Mouse (Mus musculus) adrenal gland (tissue): Measurements from ENCODE around the gene Cln6.
"Not testable (repeated sequence)": the region's sequence is repeated elsewhere in the genome, so short reads cannot be mapped to it uniquely, and the experiment has no call there.

ENCODE experiments used
- intact Hi-C: fragments of 180-260 bp; cut with DNase I; formaldehyde crosslinking; loops from one replicate; pipeline ENCODE4 v1.15.1; 2025
- long read RNA-seq, 2 experiments: library from polyadenylated mRNA; unstranded; transcript quantifications; one replicate each; pipeline ENCODE4 v2.0.0; 2020; ENCODE audit warnings: borderline replicate concordance in 1 of 2; ENCODE audit not compliant: insufficient replicate concordance in 1 of 2

Gene Cln6
- long read RNA-seq, experiment 1, partial matches to known transcripts, result 0 of 4 reads
- long read RNA-seq, experiment 1, other reads (novel, unspliced or antisense), result 2 of 4 reads
- long read RNA-seq, experiment 2, partial matches to known transcripts, result 0 of 5 reads
- long read RNA-seq, experiment 2, other reads (novel, unspliced or antisense), result 3 of 5 reads

DNA sequence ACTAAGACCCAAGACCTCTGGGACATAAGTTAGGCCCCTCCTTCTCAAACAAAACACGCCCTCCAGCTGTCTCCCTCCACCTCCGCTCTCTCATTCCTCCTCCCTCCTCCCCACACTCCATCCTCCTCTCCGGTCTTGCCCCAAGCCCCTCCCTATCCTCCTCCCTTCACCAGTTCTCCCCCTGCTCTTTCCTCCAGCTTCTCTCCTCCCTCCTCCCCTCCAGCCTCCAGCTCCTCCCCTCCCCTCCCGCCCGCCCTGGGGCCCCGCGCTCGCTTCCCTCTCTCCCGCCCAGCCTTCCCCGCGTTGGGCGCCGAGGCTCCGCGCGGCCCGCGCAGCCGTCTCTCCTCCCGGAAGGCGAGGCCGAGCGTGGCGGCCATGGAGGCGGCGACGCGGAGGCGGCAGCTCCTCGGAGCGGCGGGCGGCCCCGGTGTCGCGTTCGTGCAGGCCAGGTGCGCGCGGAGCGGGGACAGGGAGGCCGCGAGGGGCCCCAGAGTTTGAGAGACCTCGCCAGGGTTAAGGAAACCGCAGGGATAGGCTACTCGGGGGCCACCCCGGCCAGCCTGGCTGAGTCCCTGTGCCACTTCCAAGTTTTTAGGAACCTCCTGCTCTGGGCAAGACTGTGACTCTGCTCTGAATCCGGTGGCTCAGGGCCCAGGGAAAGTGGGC lies at the start of gene Cln6:
Cln6 (plus strand) TSS at position 280 of the 666 bp plus-strand sequence.
- intact Hi-C loops, result no loop called here

DNA sequence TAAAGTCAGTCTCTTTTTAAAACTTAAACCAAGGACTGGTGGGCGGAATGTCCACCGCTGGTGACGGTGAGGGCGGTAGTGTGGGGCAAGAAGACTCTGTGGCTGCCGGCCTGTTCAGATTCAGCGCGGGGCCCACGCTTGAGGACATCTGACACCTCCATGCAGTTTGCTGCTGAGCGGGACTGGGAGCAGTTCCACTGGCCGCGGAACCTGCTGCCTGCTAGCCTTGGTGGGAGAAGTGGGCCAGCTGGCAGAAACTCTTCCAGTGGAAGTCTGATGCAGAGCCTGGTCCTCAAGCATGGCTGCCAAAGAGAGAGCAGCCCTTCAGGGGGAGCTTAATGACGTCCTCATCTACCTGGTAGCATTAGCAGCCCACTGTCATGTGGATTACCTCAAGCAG lies 48.7 kb upstream of the Cln6 start:
- intact Hi-C loops, result no loop called here

GRCm38 (mm10) chr9:62799218-62799617 lies 39.4 kb upstream of the Cln6 start:
- intact Hi-C loops, result not testable (repeated sequence)

DNA sequence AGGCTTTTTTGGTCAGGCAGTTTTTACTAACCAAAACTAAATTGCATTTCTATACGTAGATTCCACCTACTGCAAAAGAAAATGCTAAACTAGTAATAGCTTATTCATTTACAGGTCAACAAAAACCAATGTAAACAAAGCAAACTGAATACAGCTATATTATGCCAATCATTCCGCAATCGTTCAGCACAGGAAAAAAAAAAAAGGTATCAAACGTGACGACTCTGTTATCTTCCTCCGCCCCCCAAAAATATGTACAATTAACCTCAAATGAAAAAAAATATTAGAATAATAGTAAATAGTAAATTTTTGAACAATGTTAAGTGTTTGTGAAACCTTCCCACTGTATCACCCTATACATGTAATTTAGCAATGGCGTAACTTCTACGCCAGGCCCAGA lies 28.5 kb upstream of the Cln6 start:
- intact Hi-C loops, result no loop called here

DNA sequence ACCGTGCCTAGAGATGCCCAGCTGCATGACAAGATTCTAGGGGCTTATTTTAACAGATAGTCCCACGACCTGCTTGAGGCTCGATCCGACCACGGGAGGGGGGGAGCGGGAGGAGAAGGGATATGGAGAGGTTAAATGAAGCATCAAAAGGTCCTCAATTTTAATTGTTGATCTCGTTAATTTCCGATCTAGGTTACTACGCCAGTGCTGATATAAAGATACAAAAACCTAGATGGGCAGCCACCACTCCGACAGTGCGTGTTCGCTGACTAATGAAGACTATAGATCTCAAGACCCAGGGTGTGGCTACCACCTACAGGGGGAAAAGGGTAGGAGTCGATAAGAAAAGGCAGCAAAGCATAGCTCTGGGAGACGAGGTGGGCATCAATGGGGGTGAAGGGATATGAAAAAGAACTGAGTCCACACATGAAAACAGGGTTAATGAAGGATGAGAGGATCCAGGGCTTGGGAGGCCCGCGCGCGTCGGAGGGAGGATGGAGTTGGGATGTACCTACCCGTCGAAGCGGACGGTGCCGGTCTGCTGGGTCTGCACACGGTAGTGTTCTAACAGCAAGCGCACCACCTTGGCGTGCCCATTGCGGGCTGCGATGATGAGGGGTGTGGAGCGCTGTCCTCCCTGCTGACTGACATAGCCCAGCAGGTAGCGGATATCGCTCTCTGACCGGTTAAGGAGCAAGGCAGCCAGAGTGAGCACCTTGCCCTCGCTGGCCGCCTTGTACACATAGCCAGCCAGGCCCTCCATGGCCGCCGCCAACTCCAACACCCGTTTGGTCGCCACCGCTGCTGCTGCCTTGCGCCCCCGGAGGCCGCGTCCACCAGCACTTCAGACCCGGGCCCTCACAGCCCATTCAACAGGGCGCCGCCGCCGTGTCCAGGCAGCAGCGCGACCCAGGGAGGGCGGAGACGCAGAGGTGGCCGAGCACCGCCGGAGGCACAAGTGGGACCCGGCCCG lies 27.8 kb upstream of the Cln6 start:
- intact Hi-C loops, result no loop called here

- intact Hi-C loops, result no loop called here
Measured at GRCm38 (mm10) chr9:62811516-62812121, 27.0 kb upstream of the Cln6 start, which contains the start of gene Fem1b. TSS of gene Fem1b (minus strand) at chr9:62811934.

- intact Hi-C loops, result no loop called here
Measured at GRCm38 (mm10) chr9:62812216-62813049, 26.2 kb upstream of the Cln6 start.

GRCm38 (mm10) chr9:62814751-62815150 lies 23.8 kb upstream of the Cln6 start:
- intact Hi-C loops, result no loop called here

GRCm38 (mm10) chr9:62816323-62817098 lies 22.1 kb upstream of the Cln6 start:
- intact Hi-C loops, result no loop called here

GRCm38 (mm10) chr9:62817099-62817571 lies 21.4 kb upstream of the Cln6 start:
- intact Hi-C loops, result no loop called here

DNA sequence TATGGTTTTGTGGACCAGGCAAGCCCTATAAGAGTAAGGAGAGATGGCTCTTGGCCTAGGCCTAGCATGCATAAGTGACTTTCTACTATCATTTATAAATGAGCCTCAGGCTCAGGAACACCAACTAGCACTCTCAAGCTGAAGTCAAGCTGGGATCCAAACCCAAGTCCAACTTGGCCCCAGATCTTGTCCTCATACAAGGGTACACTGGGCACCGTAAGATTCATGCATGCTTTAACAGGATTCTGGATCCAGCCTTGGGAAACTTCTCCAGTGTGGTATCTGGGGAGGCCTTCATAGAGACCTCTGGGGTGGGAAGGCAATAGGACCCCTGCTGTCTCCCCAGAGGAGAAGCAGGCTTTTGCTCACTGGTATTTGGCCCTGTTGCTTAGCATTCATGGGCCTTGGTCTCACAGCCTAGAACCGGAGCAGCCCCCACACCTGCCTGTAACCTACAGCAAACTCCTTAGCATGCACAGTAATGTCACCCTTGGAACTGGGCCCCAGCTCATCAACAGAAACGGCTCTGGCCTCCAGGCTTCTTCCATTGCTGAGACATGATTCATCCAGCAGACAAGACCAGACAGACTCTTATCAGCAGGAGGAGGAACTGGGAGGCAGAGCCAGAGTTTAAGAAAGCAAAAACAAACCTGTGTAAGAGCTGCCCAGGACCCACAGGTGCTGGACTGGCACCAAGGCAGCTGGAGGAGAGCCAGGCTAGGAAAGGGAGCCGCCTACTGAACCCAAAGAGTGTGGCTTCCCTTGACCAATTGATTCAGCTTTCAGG lies 20.6 kb upstream of the Cln6 start:
- intact Hi-C loops, result no loop called here

DNA sequence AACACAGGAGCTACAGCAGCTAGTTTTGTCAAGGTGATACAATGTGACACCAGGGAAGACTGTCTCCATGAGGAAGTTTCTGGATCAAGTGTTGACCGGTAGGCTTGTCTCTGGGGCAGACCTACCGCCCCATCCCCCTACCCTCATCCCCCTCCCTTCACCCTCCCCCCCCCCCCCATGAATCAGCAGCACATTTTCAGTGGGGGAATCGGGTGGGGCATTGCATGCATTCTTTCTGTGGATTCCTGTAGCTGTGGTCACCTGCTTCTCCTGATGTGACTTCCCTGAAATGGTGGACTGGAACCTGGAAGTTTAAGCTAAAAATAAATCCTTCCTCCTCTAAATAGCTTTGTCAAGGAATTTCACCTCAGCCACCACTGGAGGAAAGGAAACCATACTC lies 19.1 kb upstream of the Cln6 start:
- intact Hi-C loops, result no loop called here

DNA sequence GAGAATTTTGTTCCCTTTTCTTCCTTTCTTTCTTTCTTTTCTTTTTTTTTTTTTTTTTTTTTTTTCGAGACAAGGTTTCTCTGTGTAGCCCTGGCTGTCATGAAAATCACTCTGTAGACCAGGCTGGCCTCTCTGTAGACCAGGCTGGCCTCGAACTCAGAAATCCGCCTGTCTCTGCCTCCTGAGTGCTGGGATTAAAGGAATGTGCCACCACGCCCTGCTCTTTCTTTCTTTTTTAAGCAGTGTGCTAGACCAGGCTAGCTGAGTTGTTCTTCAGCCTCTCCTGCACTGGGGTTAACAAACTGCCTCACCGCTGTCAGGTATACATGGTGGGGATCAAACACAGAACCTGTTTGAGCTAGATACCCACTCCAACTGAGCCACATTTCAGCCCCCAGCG lies 18.7 kb upstream of the Cln6 start:
- intact Hi-C loops, result not testable (repeated sequence)

DNA sequence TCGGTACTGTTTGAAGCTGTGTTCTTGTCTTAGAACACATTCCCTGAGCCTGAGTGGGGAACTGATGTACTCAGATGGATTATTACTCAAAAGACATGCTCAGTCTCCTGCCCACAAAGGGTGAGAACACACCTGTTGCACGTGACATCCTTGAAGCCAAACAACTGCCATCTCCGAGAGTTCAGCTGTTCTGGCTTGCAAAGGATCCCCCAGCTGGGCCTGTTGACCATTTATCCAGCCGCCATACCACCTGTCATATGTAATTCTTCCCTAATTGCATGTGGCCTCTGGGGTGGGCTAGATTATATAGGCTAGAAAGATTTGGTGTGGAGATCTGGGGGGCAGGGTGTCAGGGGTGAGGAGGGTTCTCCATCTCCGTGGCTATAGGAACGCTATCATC lies 17.8 kb upstream of the Cln6 start:
- intact Hi-C loops, result no loop called here

GRCm38 (mm10) chr9:62821811-62822210 lies 16.8 kb upstream of the Cln6 start:
- intact Hi-C loops, result no loop called here

GRCm38 (mm10) chr9:62825791-62826393 lies 12.7 kb upstream of the Cln6 start:
- intact Hi-C loops, result no loop called here

DNA sequence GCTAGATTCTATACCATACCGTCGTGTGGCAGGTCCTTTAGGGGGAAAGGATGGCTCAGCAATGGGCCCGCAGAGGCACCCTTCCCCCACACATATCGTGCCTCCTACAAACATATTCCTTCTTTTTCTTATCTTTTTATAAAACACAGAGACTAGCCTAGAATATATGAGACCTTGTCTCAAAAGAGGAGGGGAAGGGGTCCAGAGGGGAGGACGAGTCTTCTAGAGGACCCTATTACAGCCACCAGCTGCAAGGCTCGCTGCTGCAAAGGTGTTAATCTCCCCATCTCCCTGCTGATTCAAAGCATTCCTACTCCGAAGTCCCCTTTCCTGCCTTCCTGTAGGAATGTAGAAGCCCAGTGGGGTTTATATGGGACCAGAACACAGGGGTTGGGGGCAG lies 12.1 kb upstream of the Cln6 start:
- intact Hi-C loops, result no loop called here

GRCm38 (mm10) chr9:62827939-62828652 lies 10.5 kb upstream of the Cln6 start:
- intact Hi-C loops, result no loop called here
